Mouse (Mus musculus) cerebellum, adult 2 months (tissue): ENCODE results near the gene Ociad2. TPM values are rescaled to one million over a fixed set of nuclear protein-coding genes. Genes with fewer than 3 reads are reported as not detected.
A peak's percentile ranks its signal among the peaks of the same experiment; 100 is the strongest.

ENCODE experiments used
- DNase-seq, 2 experiments: peaks; one replicate each; pipeline ENCODE4 v3.0.0; 2021
- H3K27ac ChIP-seq: fragments of 200-500 bp; 2 replicates; pipeline ENCODE4 v1.5.1; 2012; ENCODE audit warnings: low read length, control low read depth, inconsistent platforms; ENCODE audit not compliant: insufficient read depth
- H3K27me3 ChIP-seq: fragments of 200-500 bp; 2 replicates; pipeline ENCODE4 v1.6.1; 2012; ENCODE audit warnings: inconsistent platforms, mild to moderate bottlenecking, low read length, moderate library complexity; ENCODE audit not compliant: control insufficient read depth, insufficient read depth
- H3K4me1 ChIP-seq: fragments of 200-500 bp; 2 replicates; pipeline ENCODE4 v1.6.1; 2011; ENCODE audit warnings: low read length; ENCODE audit not compliant: control insufficient read depth, insufficient read depth
- H3K4me3 ChIP-seq: fragments of 200-500 bp; replicated peaks from 2 replicates; pipeline ENCODE3; 2011; ENCODE audit warnings: mild to moderate bottlenecking, low read depth, low read length, control low read depth; ENCODE audit not compliant: insufficient read depth
- CTCF ChIP-seq: fragments of 200-500 bp; IDR thresholded peaks from 2 replicates; pipeline ENCODE4 v1.5.1; 2011; ENCODE audit warnings: low read depth, mild to moderate bottlenecking, control low read depth, low read length, moderate library complexity, borderline replicate concordance; ENCODE audit not compliant: insufficient read depth
- POLR2A ChIP-seq: fragments of 200-500 bp; IDR thresholded peaks from 2 replicates; pipeline ENCODE4 v1.6.1; 2011; ENCODE audit warnings: low read length, control low read depth, borderline replicate concordance; ENCODE audit not compliant: insufficient read depth
- WGBS: fragments of 180-500 bp; shearing (Covaris S2); methylation state at CpG from one replicate; pipeline ENCODE4 v1.1.7; 2018; 5-methylcytosine and 5-hydroxymethylcytosine counted together
- polyA plus RNA-seq: library from polyadenylated mRNA; depleted of rRNA; stranded (reverse); fragments of >200 nt; gene quantifications from 2 replicates; pipeline ENCODE4 v1.2.3, GENCODE M21; 2012

The Ociad2 gene
- polyA plus RNA-seq, 1 experiment, result 20.5 TPM

DNA sequence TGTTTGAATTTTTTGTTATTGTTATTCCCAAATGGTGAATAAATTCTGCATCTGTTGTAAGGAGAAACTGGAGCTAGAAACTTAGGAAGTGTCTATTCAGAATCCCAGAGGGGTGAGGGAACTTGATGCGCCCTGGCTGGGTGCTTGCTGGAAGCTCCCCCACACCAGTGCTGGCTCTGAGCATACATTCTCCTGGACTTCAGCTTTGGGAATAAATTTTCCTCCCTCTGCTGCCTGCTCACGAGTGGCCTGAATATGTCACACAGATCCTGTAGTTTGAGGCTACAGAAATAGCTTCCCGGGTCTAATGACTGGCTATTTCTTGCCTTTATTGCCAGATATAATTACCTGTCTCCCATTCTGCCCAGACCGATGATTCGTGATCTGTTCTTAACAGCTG, 22.0 kb upstream of the Ociad2 start:
- TF ChIP-seq CTCF, result no peak
- TF ChIP-seq POLR2A, result no peak
- WGBS, result 83% methylated on average over 5 of the region's 5 CpGs
- no peak overlapping the region for H3K27ac ChIP-seq

GRCm38 (mm10) chr5:73362338-73362737, 21.5 kb upstream of the Ociad2 start:
- Histone ChIP-seq H3K27me3 (no peaks in the 10 kb centered on the region; the same call in 1 of the 2 replicates), H3K27ac (no peak overlapping the region), H3K4me3 (no peak overlapping the region), H3K4me1 (no peaks in the 10 kb centered on the region)
- no peak for DNase-seq
- 85% methylated on average over 7 of the region's 7 CpGs for WGBS
- no peak for TF ChIP-seq CTCF
- no peak for TF ChIP-seq POLR2A

More for the DNA sequence above, 22.0 kb upstream of the Ociad2 start:
- H3K27me3 ChIP-seq, result no peaks in the 10 kb centered on the region; the same call in 1 of the 2 replicates
- H3K4me1 ChIP-seq, result no peaks in the 10 kb centered on the region
- DNase-seq, result no peak
- H3K4me3 ChIP-seq, result no peak overlapping the region

- DNase-seq, result no peak
- H3K4me1 ChIP-seq, result no peaks in the 10 kb centered on the region
- no peaks in the 10 kb centered on the region; the same call in 1 of the 2 replicates for H3K27me3 ChIP-seq
- WGBS, result 31% methylated on average over 12 of the region's 12 CpGs
- no peak overlapping the region for H3K4me3 ChIP-seq
- H3K27ac ChIP-seq, result no peak overlapping the region
- TF ChIP-seq POLR2A, result no peak
- no peak for TF ChIP-seq CTCF
These were observed 19.4 kb upstream of the Ociad2 start for GRCm38 (mm10) chr5:73360240-73360639.

- no peak overlapping the region for H3K4me3 ChIP-seq
- DNase-seq, result no peak
- TF ChIP-seq CTCF, result no peak
- no peak for TF ChIP-seq POLR2A
- no peaks in the 10 kb centered on the region for H3K4me1 ChIP-seq
- WGBS, result 34% methylated on average over 12 of the region's 12 CpGs
- no peak overlapping the region for H3K27ac ChIP-seq
- no peaks in the 10 kb centered on the region; the same call in 1 of the 2 replicates for H3K27me3 ChIP-seq
These were observed 18.9 kb upstream of the Ociad2 start for GRCm38 (mm10) chr5:73359752-73360141.

DNA sequence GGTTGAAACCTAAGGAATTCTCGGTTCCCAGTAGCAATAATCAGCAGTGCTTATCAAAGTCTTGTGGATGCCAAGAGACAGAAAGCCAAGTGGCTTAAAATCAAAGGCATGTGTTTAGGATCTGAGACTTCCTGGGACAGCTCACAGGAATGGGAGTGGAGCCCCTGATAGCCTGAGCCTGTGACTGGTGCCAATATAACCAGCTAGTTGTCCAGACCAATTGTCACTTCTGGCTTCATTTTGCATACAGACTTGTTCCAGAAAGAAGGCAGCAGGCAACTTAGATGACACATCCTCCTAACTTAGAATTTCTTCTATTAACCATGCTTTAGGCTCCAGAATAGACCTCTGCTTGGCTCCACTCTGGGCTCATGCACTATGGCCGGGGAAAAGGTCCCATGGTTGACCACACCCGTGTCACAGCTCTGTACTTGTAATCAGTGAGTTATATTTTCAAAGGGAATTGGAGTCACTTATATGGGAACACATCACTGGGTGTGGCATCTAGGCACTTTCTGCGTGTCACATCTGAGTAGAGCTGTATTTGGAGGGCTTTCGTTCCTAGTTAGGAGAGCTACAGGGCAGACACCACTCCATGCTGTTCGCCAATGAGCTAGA, 18.4 kb upstream of the Ociad2 start:
- TF ChIP-seq CTCF (no peak), POLR2A (no peak)
- no peak overlapping the region for H3K27ac ChIP-seq

GRCm38 (mm10) chr5:73355393-73355792, 14.6 kb upstream of the Ociad2 start:
- 85% methylated on average over 5 of the region's 5 CpGs for WGBS
- DNase-seq, result no peak
- TF ChIP-seq CTCF (no peak), POLR2A (no peak)
- H3K4me3 ChIP-seq, result no peak overlapping the region
- H3K4me1 ChIP-seq, result no peaks in the 10 kb centered on the region
- no peak overlapping the region for H3K27ac ChIP-seq
- H3K27me3 ChIP-seq, result no peaks in the 10 kb centered on the region

More for the DNA sequence above, 18.4 kb upstream of the Ociad2 start:
- no peak overlapping the region for H3K4me3 ChIP-seq
- DNase-seq, result no peak
- WGBS, result 76% methylated on average over 6 of the region's 6 CpGs
- no peaks in the 10 kb centered on the region for H3K4me1 ChIP-seq
- H3K27me3 ChIP-seq, result no peaks in the 10 kb centered on the region; the same call in 1 of the 2 replicates

DNA sequence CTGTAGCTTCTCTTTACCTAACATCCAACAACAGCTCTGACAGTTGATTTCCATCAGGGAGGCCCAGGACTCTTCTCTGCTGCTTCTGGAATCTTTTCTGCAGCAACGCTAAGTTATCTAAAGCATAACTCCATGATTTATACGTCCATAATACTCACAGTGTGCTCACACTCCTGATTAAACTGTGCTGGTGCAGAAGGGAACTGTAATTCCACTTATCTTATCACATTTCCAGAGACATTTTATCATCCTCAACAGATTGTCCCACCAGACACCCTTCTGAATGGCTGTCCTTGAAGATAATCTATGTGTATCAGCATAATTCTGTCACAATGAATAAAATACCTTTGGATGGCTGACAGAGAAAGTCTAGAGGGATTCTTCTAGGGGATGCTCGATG, 13.2 kb upstream of the Ociad2 start:
- no peak for TF ChIP-seq POLR2A
- TF ChIP-seq CTCF, result no peak
- Histone ChIP-seq H3K27me3 (no peaks in the 10 kb centered on the region), H3K4me3 (no peak overlapping the region), H3K4me1 (no peaks in the 10 kb centered on the region), H3K27ac (no peak overlapping the region)
- WGBS, result 61% methylated on average over 3 of the region's 3 CpGs
- DNase-seq, result no peak

GRCm38 (mm10) chr5:73353519-73353918, 12.7 kb upstream of the Ociad2 start:
- Histone ChIP-seq H3K4me1 (no peaks in the 10 kb centered on the region), H3K27ac (no peak overlapping the region), H3K4me3 (no peak overlapping the region), H3K27me3 (no peaks in the 10 kb centered on the region)
- WGBS, result 52% methylated on average over 7 of the region's 7 CpGs
- peak in 1 of 2 experiments; percentile 9 for DNase-seq
- TF ChIP-seq POLR2A, result no peak
- TF ChIP-seq CTCF, result no peak
